Comparison of ENCODE assay signal across 35 mouse cellular contexts in genomic region chr12:57918211-57918610, GRCm38 (mm10).
"Had no signal": no experiment of that assay in that cellular context is flagged by ENCODE, and none has a peak within 500 bp of the region (broad histone marks: within the 10 kb centered on the region; RNA-seq: fewer than 3 reads in every experiment).

No protein-coding gene starts in this region.

- DNase-seq: heart, postnatal 10 days; heart, postnatal 14 days; heart, postnatal 36 days; heart, postnatal 4 days; kidney, adult 11 months; kidney, adult 18-20 months; kidney, adult 2 months; kidney, adult 8-10 months; kidney, adult 9 months; kidney, postnatal 10 days; kidney, postnatal 14 days; kidney, postnatal 25 days; kidney, postnatal 36 days; kidney, postnatal 4 days; layer of hippocampus, adult 9-11 months; layer of hippocampus, postnatal 36 days had no signal

- H3K9me3 ChIP-seq: heart, embryonic 10.5 days; heart, embryonic 12.5 days; heart, embryonic 13.5 days; heart, embryonic 15.5 days; hindbrain, embryonic 10.5 days; hindbrain, embryonic 12.5 days; hindbrain, embryonic 13.5 days; hindbrain, embryonic 15.5 days; intestine, embryonic 15.5 days; kidney, embryonic 15.5 days had no signal

- H3K4me3 ChIP-seq: heart, embryonic 10.5 days; heart, embryonic 12.5 days; heart, embryonic 13.5 days; heart, embryonic 15.5 days; hindbrain, embryonic 10.5 days; hindbrain, embryonic 12.5 days; hindbrain, embryonic 13.5 days; hindbrain, embryonic 15.5 days; intestine, embryonic 15.5 days; kidney, embryonic 15.5 days; layer of hippocampus, adult 2 months had no signal

- H3K36me3 ChIP-seq: heart, embryonic 10.5 days; heart, embryonic 12.5 days; heart, embryonic 13.5 days; heart, embryonic 15.5 days; hindbrain, embryonic 10.5 days; hindbrain, embryonic 12.5 days; hindbrain, embryonic 13.5 days; hindbrain, embryonic 15.5 days; intestine, embryonic 15.5 days; kidney, embryonic 15.5 days had no signal

- H3K4me1 ChIP-seq: heart, embryonic 10.5 days; heart, embryonic 12.5 days; heart, embryonic 13.5 days; heart, embryonic 15.5 days; hindbrain, embryonic 10.5 days; hindbrain, embryonic 12.5 days; hindbrain, embryonic 13.5 days; hindbrain, embryonic 15.5 days; intestine, embryonic 15.5 days; kidney, embryonic 15.5 days had no signal

- H3K27ac ChIP-seq: heart, embryonic 10.5 days; heart, embryonic 13.5 days; heart, embryonic 15.5 days; hindbrain, embryonic 10.5 days; hindbrain, embryonic 12.5 days; hindbrain, embryonic 13.5 days; hindbrain, embryonic 14.5 days; hindbrain, embryonic 15.5 days; hindbrain, postnatal 0 days; intestine, embryonic 15.5 days; kidney, embryonic 15.5 days; kidney, postnatal 0 days; layer of hippocampus, adult 2 months had no signal

- H3K27me3 ChIP-seq: heart, embryonic 12.5 days; heart, embryonic 13.5 days; heart, embryonic 15.5 days; hindbrain, embryonic 12.5 days; hindbrain, embryonic 13.5 days; hindbrain, embryonic 15.5 days; intestine, embryonic 15.5 days; kidney, embryonic 15.5 days had no signal

- H3K4me2 ChIP-seq: heart, embryonic 11.5 days; heart, embryonic 12.5 days; heart, embryonic 13.5 days; heart, embryonic 15.5 days; hindbrain, embryonic 12.5 days; hindbrain, embryonic 13.5 days; hindbrain, embryonic 14.5 days; hindbrain, embryonic 15.5 days; intestine, embryonic 15.5 days; kidney, embryonic 15.5 days had no signal

- H3K9ac ChIP-seq: heart, embryonic 12.5 days; heart, embryonic 13.5 days; heart, embryonic 15.5 days; hindbrain, embryonic 12.5 days; hindbrain, embryonic 13.5 days; hindbrain, embryonic 14.5 days; hindbrain, embryonic 15.5 days; intestine, embryonic 15.5 days; kidney, embryonic 15.5 days had no signal

- ATAC-seq: hindbrain, embryonic 16.5 days; hindbrain, postnatal 0 days; inflammation-experienced regulatory T-cells, adult 6 months; intestine, embryonic 15.5 days; intestine, embryonic 16.5 days; intestine, postnatal 0 days had no signal
